9 mouse cellular contexts compared by ENCODE assay signal in the genomic region with DNA sequence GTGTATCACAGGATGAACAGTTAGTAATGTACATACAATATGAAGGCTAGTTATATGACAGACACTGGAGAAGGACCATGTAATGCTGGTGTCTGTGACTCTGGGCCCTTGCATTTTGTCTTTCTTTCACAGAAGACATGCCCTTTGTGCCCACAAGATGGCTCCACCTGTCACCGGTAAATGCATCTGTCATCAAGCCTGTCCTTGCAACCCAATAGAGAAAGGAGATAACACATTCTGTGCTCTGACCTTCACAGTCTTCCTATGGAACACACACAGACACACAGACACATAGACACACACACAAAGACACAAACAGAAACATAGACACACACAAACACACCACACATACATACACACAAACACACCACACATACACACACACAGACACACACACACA.
A peak's percentile ranks its signal among the peaks of the same experiment; 100 is the strongest.
DNase-seq lines count a peak whose midpoint lies in the region; ATAC-seq lines count a peak whose summit lies in the region.
"Had no signal": no experiment of that assay in that cellular context is flagged by ENCODE, and none has a peak within 500 bp of the region (broad histone marks: within the 10 kb centered on the region; RNA-seq: fewer than 3 reads in every experiment).

No protein-coding gene starts in this region.

- DNase-seq in gastrocnemius, postnatal 10 days, result peak; percentile 23
- no peak for DNase-seq in gastrocnemius, postnatal 25 days
- peak; percentile 15 for DNase-seq in midbrain, embryonic 10.5 days (ENCODE audit: low spot score)
- DNase-seq in frontal cortex, postnatal 25 days (ENCODE audit: low spot score in 2 of 2), result peak; percentile 17 to 24
- no peak for DNase-seq in natural killer cell, adult 2 months (ENCODE audit: low spot score in 2 of 2)
- no peak for DNase-seq in urinary bladder, adult 18-20 months (ENCODE audit: low spot score in 2 of 2)

- no peak overlapping the region for H3K4me2 ChIP-seq in midbrain, embryonic 15.5 days
- no peak overlapping the region for H3K4me2 ChIP-seq in neural tube, embryonic 15.5 days
- H3K4me2 ChIP-seq: limb, embryonic 12.5 days had no signal

- no peaks in the 10 kb centered on the region for H3K4me1 ChIP-seq in midbrain, embryonic 10.5 days
- H3K4me1 ChIP-seq in midbrain, embryonic 15.5 days, result no peaks in the 10 kb centered on the region
- no peaks in the 10 kb centered on the region for H3K4me1 ChIP-seq in neural tube, embryonic 15.5 days
- H3K4me1 ChIP-seq: limb, embryonic 12.5 days had no signal

- no peaks in the 10 kb centered on the region for H3K36me3 ChIP-seq in midbrain, embryonic 10.5 days
- H3K36me3 ChIP-seq in midbrain, embryonic 15.5 days (replicated peaks), result no peaks in the 10 kb centered on the region
- no peaks in the 10 kb centered on the region for H3K36me3 ChIP-seq in neural tube, embryonic 15.5 days
- H3K36me3 ChIP-seq: limb, embryonic 12.5 days had no signal

- no peak overlapping the region for H3K4me3 ChIP-seq in midbrain, embryonic 10.5 days
- no peak overlapping the region for H3K4me3 ChIP-seq in midbrain, embryonic 15.5 days
- H3K4me3 ChIP-seq in neural tube, embryonic 15.5 days (replicated peaks), result no peak overlapping the region
- H3K4me3 ChIP-seq: limb, embryonic 12.5 days had no signal

- no peak overlapping the region for H3K9ac ChIP-seq in midbrain, embryonic 15.5 days
- H3K9ac ChIP-seq in neural tube, embryonic 15.5 days (replicated peaks), result no peak overlapping the region
- H3K9ac ChIP-seq: limb, embryonic 12.5 days had no signal

- WGBS in midbrain, embryonic 10.5 days, result 61% methylated on average over 1 of the region's 1 CpGs
- 44% methylated on average over 1 of the region's 1 CpGs for WGBS in midbrain, embryonic 15.5 days
- 44% methylated on average over 1 of the region's 1 CpGs for WGBS in neural tube, embryonic 15.5 days

- no peak for ATAC-seq in midbrain, embryonic 15.5 days (replicated peaks)
- 0 out of 2 replicates have a peak, but pooled peaks have one; percentile 28 for ATAC-seq in neural tube, embryonic 15.5 days (ENCODE audit: low FRiP score)

- H3K27ac ChIP-seq in midbrain, embryonic 10.5 days (replicated peaks), result no peak overlapping the region
- no peak overlapping the region for H3K27ac ChIP-seq in midbrain, embryonic 15.5 days
- no peak overlapping the region for H3K27ac ChIP-seq in neural tube, embryonic 15.5 days (replicated peaks)
- H3K27ac ChIP-seq: limb, embryonic 12.5 days had no signal

- H3K9me3 ChIP-seq in midbrain, embryonic 10.5 days (replicated peaks), result no peaks in the 10 kb centered on the region
- H3K9me3 ChIP-seq in midbrain, embryonic 15.5 days, result no peaks in the 10 kb centered on the region
- no peaks in the 10 kb centered on the region for H3K9me3 ChIP-seq in neural tube, embryonic 15.5 days (replicated peaks)
- H3K9me3 ChIP-seq: limb, embryonic 12.5 days had no signal

- H3K27me3 ChIP-seq in midbrain, embryonic 10.5 days (ENCODE audit: low read depth, poor library complexity, severe bottlenecking), result no peaks in the 10 kb centered on the region
- H3K27me3 ChIP-seq in midbrain, embryonic 15.5 days (replicated peaks), result no peaks in the 10 kb centered on the region
- no peaks in the 10 kb centered on the region for H3K27me3 ChIP-seq in neural tube, embryonic 15.5 days (replicated peaks)
- H3K27me3 ChIP-seq: limb, embryonic 12.5 days had no signal

Comparison
In these comparisons a context has a peak if more than half of its experiments do, and no peak if none do; other contexts are left out.
1. DNase-seq: peak in gastrocnemius, postnatal 10 days (single experiment), midbrain, embryonic 10.5 days (single experiment) and frontal cortex, postnatal 25 days (2 of 2); none in gastrocnemius, postnatal 25 days (single experiment), natural killer cell, adult 2 months (0 of 2) and urinary bladder, adult 18-20 months (0 of 2).